Mouse (Mus musculus): ENCODE measurements around the gene Tchp. TPM values are rescaled to one million over a fixed set of nuclear protein-coding genes. Genes with fewer than 3 reads are reported as not detected.

Tchp gene
- polyA plus RNA-seq, 1 experiment from 2014 or later, result 19.7 TPM

DNA sequence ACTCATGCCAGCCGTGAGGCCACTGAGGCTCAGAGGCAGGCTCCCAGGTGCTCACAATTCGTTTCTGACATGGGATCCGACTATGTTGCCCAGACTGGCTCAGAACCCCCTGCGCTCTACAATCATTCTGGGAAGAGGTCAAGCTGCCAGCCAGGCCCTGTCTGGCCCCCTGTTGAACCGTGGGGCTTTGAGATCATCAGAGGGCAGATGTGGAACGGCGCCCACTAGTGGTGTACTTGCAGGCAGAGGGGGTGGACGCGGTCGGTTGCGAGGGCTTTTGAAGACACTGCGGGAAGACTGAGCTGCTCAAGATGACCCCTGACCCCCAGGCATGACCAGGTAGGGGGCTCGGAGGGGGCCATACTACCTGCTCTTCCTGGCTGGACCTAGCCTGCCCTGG, 34.4 kb upstream of the Tchp start:
- 85% methylated on average over 13 of the region's 13 CpGs for WGBS
- H3K27me3 ChIP-seq (ENCODE audit: control insufficient read depth, insufficient read depth, low read length), result no peaks in the 10 kb centered on the region
- no peak overlapping the region for H3K27ac ChIP-seq (ENCODE audit: low read depth, low read length)
- H3K9me3 ChIP-seq (ENCODE audit: control insufficient read depth, low read length), result no peaks in the 10 kb centered on the region
- H3K4me1 ChIP-seq (replicated peaks; ENCODE audit: control insufficient read depth, insufficient read depth, low read length), result peaks cover 7% of the 10 kb centered on the region; the same call in 1 of the 2 replicates
- peaks cover 5% of the 10 kb centered on the region; the same call in 1 of the 2 replicates for H3K36me3 ChIP-seq (ENCODE audit: control insufficient read depth, insufficient read depth, low read length)
- no peak overlapping the region for H3K4me2 ChIP-seq (ENCODE audit: low read depth, low read length, severe bottlenecking)
- no peak overlapping the region for H3K4me3 ChIP-seq (ENCODE audit: low read depth, low read length)
- no peak overlapping the region for H3K9ac ChIP-seq (ENCODE audit: low read length)
- DNase-seq (ENCODE audit: low spot score) (peak; percentile 54), ATAC-seq (replicated peaks; ENCODE audit: low FRiP score) (no peak)

DNA sequence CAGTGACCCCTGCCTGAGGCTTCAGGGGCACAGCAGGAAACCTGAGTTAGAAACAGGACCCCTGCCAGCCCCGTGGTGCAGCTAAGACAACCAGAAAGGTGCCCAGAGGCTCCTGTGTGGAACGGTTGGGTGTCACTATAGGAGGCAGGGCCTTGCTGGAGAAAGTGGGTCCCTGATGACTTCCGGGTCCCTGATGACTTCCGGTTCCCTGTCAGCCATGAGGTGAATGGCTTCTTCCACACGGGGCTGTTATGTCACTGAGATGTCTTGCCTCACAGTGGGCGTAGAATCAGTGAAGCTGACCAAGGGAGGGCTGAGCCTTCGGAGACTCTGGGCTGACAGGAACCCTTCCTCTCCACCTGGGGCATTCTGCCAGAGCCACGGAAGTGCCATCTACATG, 33.0 kb upstream of the Tchp start:
- WGBS, result 90% methylated on average over 8 of the region's 8 CpGs
- H3K36me3 ChIP-seq (ENCODE audit: control insufficient read depth, insufficient read depth, low read length), result peaks cover 5% of the 10 kb centered on the region; the same call in 1 of the 2 replicates
- no peak for ATAC-seq (replicated peaks; ENCODE audit: low FRiP score)

DNA sequence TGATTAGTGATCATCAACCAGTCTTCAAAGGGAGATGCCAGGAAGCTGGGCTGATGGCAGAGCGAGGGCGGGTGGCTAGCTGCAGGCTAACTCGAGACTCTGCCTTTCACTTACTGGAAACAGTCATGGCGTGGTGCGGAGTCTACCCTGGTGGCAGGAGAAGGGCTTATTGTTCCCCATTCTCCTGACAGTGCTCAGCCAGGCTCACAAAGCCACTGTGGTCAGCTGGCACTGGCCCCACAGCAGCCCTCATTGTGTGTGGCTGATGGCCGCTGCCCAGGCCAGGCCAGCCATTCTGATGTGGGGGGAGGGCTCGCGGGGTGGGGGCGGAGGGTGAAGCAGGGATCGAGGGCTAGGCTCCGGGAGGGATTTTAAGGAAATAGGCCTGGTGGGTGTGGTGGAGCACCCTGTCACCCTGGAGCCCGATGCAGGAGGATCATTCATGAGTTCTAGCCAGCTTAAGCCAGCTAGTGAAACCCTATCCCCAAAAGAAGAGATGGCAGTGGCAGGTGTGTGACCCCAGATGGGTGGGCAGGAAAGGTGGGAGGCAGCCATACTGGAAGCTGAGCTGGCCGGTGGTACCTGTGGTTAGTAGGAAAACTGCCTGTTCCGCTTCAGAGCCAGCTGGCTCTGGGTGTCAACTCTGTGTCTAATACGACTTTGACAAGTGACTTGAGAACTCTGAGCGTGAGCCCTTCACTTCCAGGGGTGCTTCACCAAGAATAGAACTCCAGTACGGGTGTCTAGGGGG, 27.5 kb upstream of the Tchp start:
- Histone ChIP-seq H3K9ac (ENCODE audit: low read length) (no peak overlapping the region; the same call in 1 of the 2 replicates), H3K27me3 (ENCODE audit: control insufficient read depth, insufficient read depth, low read length) (no peaks in the 10 kb centered on the region)
- ATAC-seq (replicated peaks; ENCODE audit: low FRiP score), result no peak

More for the DNA sequence above, 33.0 kb upstream of the Tchp start:
- DNase-seq (ENCODE audit: low spot score), result no peak
- Histone ChIP-seq H3K9me3 (ENCODE audit: control insufficient read depth, low read length) (no peaks in the 10 kb centered on the region), H3K4me2 (ENCODE audit: low read depth, low read length, severe bottlenecking) (no peak overlapping the region), H3K9ac (ENCODE audit: low read length) (no peak overlapping the region; the same call in 1 of the 2 replicates), H3K4me3 (ENCODE audit: low read depth, low read length) (no peak overlapping the region), H3K27me3 (ENCODE audit: control insufficient read depth, insufficient read depth, low read length) (no peaks in the 10 kb centered on the region), H3K27ac (ENCODE audit: low read depth, low read length) (no peak overlapping the region), H3K4me1 (replicated peaks; ENCODE audit: control insufficient read depth, insufficient read depth, low read length) (peaks cover 7% of the 10 kb centered on the region; the same call in 1 of the 2 replicates)

DNA sequence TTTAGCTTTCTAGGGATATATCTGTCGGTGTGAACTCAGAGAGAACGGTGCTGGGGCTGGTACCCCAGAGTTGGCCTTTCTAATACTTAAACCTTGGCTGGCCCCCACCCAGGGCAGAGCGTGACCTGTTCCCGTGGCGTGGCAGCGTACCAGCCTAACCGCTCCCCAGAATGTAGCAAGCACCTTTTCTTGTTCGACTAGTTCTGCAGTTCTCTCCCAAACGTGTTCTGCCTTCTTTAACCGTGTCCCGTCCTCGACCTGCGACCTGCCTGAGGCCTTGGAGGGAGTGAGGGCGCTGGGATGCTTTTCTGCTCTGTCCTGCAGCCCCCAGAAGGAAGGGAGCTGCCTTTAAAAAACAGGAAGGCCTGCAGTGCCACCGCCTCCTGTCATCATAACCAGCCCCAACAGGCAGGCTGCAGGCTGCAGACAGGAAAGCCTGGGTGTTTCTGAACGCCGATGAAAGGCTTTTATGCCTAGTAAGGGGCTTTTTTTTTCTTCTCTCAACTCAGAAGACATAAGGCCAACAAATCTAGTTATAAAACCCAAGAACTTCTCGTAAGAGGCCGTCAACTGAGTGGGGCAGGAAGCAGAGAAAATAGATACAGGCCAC, 26.8 kb upstream of the Tchp start:
- H3K36me3 ChIP-seq (ENCODE audit: control insufficient read depth, insufficient read depth, low read length), result peaks cover 5% of the 10 kb centered on the region; the same call in 1 of the 2 replicates
- no peaks in the 10 kb centered on the region for H3K27me3 ChIP-seq (ENCODE audit: control insufficient read depth, insufficient read depth, low read length)
- peaks cover 3% of the 10 kb centered on the region; the same call in 1 of the 2 replicates for H3K4me1 ChIP-seq (replicated peaks; ENCODE audit: control insufficient read depth, insufficient read depth, low read length)
- no peak overlapping the region for H3K4me3 ChIP-seq (ENCODE audit: low read depth, low read length)
- H3K9me3 ChIP-seq (ENCODE audit: control insufficient read depth, low read length), result no peaks in the 10 kb centered on the region
- WGBS, result 82% methylated on average over 19 of the region's 19 CpGs
- no peak overlapping the region for H3K4me2 ChIP-seq (ENCODE audit: low read depth, low read length, severe bottlenecking)
- no peak for DNase-seq (ENCODE audit: low spot score)
- H3K9ac ChIP-seq (ENCODE audit: low read length), result no peak overlapping the region
- no peak overlapping the region for H3K27ac ChIP-seq (ENCODE audit: low read depth, low read length)
- no peak for ATAC-seq (replicated peaks; ENCODE audit: low FRiP score)

More for the DNA sequence above, 27.5 kb upstream of the Tchp start:
- no peak overlapping the region for H3K4me2 ChIP-seq (ENCODE audit: low read depth, low read length, severe bottlenecking)
- no peak for DNase-seq (ENCODE audit: low spot score)
- H3K27ac ChIP-seq (ENCODE audit: low read depth, low read length), result no peak overlapping the region
- H3K9me3 ChIP-seq (ENCODE audit: control insufficient read depth, low read length), result no peaks in the 10 kb centered on the region
- peaks cover 5% of the 10 kb centered on the region; the same call in 1 of the 2 replicates for H3K36me3 ChIP-seq (ENCODE audit: control insufficient read depth, insufficient read depth, low read length)
- 67% methylated on average over 17 of the region's 17 CpGs for WGBS
- H3K4me3 ChIP-seq (ENCODE audit: low read depth, low read length), result no peak overlapping the region
- peaks cover 3% of the 10 kb centered on the region; the same call in 1 of the 2 replicates for H3K4me1 ChIP-seq (replicated peaks; ENCODE audit: control insufficient read depth, insufficient read depth, low read length)

DNA sequence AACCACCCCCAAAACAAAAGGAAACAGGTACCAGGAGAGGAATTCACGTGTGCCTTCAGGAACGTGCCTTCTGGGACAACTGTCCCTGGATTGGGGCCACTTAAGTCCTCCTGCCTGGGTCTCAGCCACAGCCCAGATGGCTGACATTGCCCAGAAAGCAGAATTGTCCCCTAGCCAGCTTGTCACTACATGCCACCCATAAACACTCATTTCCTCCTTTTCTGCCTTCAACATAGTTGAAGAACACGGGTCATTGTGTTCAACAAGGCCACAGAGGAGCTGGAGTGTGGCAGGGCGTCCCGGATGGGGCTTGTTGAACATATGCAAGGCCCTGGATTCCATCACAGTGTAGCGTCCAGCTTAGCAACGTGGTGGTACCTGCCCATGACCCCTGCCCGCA, 25.8 kb upstream of the Tchp start:
- H3K27ac ChIP-seq (ENCODE audit: low read depth, low read length), result no peak overlapping the region
- no peak overlapping the region for H3K4me3 ChIP-seq (ENCODE audit: low read depth, low read length)
- WGBS, result 82% methylated on average over 8 of the region's 8 CpGs
- no peaks in the 10 kb centered on the region for H3K9me3 ChIP-seq (ENCODE audit: control insufficient read depth, low read length)
- ATAC-seq (replicated peaks; ENCODE audit: low FRiP score) (no peak), DNase-seq (ENCODE audit: low spot score) (no peak)
- no peaks in the 10 kb centered on the region for H3K27me3 ChIP-seq (ENCODE audit: control insufficient read depth, insufficient read depth, low read length)
- H3K36me3 ChIP-seq (ENCODE audit: control insufficient read depth, insufficient read depth, low read length), result peaks cover under 1% of the 10 kb centered on the region; the same call in 1 of the 2 replicates
- H3K4me2 ChIP-seq (ENCODE audit: low read depth, low read length, severe bottlenecking), result no peak overlapping the region
- peaks cover 3% of the 10 kb centered on the region; the same call in 1 of the 2 replicates for H3K4me1 ChIP-seq (replicated peaks; ENCODE audit: control insufficient read depth, insufficient read depth, low read length)
- no peak overlapping the region for H3K9ac ChIP-seq (ENCODE audit: low read length)

DNA sequence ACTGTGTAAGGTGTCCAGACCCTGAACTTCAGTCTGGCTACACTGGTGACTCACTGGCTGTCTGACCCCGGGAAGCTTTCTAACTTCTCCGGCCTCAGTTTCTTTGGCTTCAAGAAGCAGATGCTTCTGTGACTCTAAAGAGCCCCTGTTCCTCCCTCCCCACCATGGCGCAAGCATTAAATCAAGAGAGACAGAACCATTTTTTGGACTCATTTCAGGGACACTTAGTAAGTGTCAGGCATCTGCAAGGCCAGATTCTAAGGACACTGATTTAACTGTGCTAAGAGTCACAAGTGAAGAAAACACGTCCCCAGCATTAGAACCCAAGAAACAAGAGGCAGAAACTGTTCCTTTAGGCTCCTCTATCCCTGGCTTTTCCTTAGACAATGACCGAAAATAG, 21.6 kb upstream of the Tchp start:
- Histone ChIP-seq H3K4me1 (replicated peaks; ENCODE audit: control insufficient read depth, insufficient read depth, low read length) (peaks cover 8% of the 10 kb centered on the region), H3K27me3 (ENCODE audit: control insufficient read depth, insufficient read depth, low read length) (no peaks in the 10 kb centered on the region), H3K36me3 (ENCODE audit: control insufficient read depth, insufficient read depth, low read length) (no peaks in the 10 kb centered on the region), H3K27ac (ENCODE audit: low read depth, low read length) (no peak overlapping the region), H3K4me3 (ENCODE audit: low read depth, low read length) (no peak overlapping the region), H3K9ac (ENCODE audit: low read length) (no peak overlapping the region), H3K4me2 (ENCODE audit: low read depth, low read length, severe bottlenecking) (no peak overlapping the region), H3K9me3 (ENCODE audit: control insufficient read depth, low read length) (no peaks in the 10 kb centered on the region)
- ATAC-seq (replicated peaks; ENCODE audit: low FRiP score), result no peak
- DNase-seq (ENCODE audit: low spot score), result no peak
- WGBS, result 93% methylated on average over 5 of the region's 5 CpGs

DNA sequence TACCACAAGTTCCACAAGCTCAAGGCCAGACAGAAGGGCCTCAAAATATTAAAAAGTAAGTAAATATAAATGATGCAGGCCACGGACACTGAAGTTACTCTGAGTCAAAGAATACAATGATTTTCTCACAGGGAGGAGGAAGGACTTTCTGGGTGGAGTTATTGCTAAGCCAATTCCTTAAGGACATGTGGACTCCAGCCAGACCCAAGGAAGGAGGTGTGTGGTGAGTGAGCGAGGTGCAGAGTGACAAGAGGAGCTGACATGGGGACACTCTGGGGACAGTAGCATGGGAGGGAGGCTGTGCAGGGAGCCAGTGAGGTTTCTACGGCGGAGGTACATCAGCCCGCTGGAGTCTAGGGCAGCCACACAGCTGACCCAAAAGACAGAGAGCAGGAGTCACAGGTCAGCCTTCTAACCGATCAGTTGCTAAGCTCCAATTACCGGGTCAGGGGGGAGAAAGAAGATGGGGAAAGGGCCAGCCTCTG, 20.8 kb upstream of the Tchp start:
- WGBS, result 75% methylated on average over 7 of the region's 7 CpGs
- H3K4me3 ChIP-seq (ENCODE audit: low read depth, low read length), result no peak overlapping the region
- H3K4me1 ChIP-seq (replicated peaks; ENCODE audit: control insufficient read depth, insufficient read depth, low read length), result peaks cover 8% of the 10 kb centered on the region
- no peak overlapping the region for H3K27ac ChIP-seq (ENCODE audit: low read depth, low read length)
- DNase-seq (ENCODE audit: low spot score) (no peak), ATAC-seq (replicated peaks; ENCODE audit: low FRiP score) (no peak)
- no peaks in the 10 kb centered on the region for H3K27me3 ChIP-seq (ENCODE audit: control insufficient read depth, insufficient read depth, low read length)
- H3K4me2 ChIP-seq (ENCODE audit: low read depth, low read length, severe bottlenecking), result no peak overlapping the region
- H3K9me3 ChIP-seq (ENCODE audit: control insufficient read depth, low read length), result no peaks in the 10 kb centered on the region
- H3K36me3 ChIP-seq (ENCODE audit: control insufficient read depth, insufficient read depth, low read length), result no peaks in the 10 kb centered on the region
- H3K9ac ChIP-seq (ENCODE audit: low read length), result no peak overlapping the region

DNA sequence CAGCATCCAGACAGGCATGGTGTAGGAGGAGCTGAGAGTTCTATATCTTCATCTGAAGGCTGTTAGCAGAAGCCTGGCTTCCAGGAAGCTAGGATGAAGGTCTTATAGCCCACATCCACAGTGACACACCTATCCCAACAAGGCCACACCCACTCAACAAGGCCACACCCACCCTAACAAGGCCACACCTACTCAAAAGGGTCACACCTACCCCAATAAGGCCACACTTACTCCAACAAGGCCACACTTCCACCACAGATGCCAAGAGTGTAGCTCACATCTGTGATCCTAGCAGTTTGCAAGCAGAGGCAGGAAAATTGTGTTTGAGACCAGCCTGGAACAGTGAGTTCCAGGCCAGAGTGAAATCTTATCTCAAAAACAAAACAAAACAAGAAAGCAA, 19.7 kb upstream of the Tchp start:
- no peak for DNase-seq (ENCODE audit: low spot score)
- H3K4me1 ChIP-seq (replicated peaks; ENCODE audit: control insufficient read depth, insufficient read depth, low read length), result peaks cover 8% of the 10 kb centered on the region
- ATAC-seq (replicated peaks; ENCODE audit: low FRiP score), result no peak
- no peak overlapping the region for H3K4me2 ChIP-seq (ENCODE audit: low read depth, low read length, severe bottlenecking)
- no peak overlapping the region for H3K4me3 ChIP-seq (ENCODE audit: low read depth, low read length)
- H3K9me3 ChIP-seq (ENCODE audit: control insufficient read depth, low read length), result no peaks in the 10 kb centered on the region
- no peak overlapping the region for H3K9ac ChIP-seq (ENCODE audit: low read length)
- no peaks in the 10 kb centered on the region for H3K27me3 ChIP-seq (ENCODE audit: control insufficient read depth, insufficient read depth, low read length)
- no peaks in the 10 kb centered on the region for H3K36me3 ChIP-seq (ENCODE audit: control insufficient read depth, insufficient read depth, low read length)
- no peak overlapping the region for H3K27ac ChIP-seq (ENCODE audit: low read depth, low read length)
